Mouse (Mus musculus) C2C12 (cell line): ENCODE data around the gene Tef. TPM values are rescaled to one million over a fixed set of nuclear protein-coding genes. Genes with fewer than 3 reads are reported as not detected.
A peak's percentile ranks its signal among the peaks of the same experiment; 100 is the strongest.

ENCODE experiments used
- H3K27me3 ChIP-seq: one replicate; pipeline ENCODE4 v1.6.1; 2011; ENCODE audit not compliant: control insufficient read depth, insufficient read depth, insufficient read length
- H3K36me3 ChIP-seq: one replicate; pipeline ENCODE4 v1.6.1; 2011; ENCODE audit not compliant: control insufficient read depth, insufficient read depth
- H3K4me3 ChIP-seq: one replicate; pipeline ENCODE4 v1.5.1; 2011; ENCODE audit warnings: mild to moderate bottlenecking, control low read depth; ENCODE audit not compliant: poor library complexity, insufficient read depth, severe bottlenecking
- H3K79me2 ChIP-seq: one replicate; pipeline ENCODE4 v1.6.1; 2011; ENCODE audit not compliant: control insufficient read depth, insufficient read depth
- H3K79me3 ChIP-seq: one replicate; pipeline ENCODE4 v1.6.1; 2011; ENCODE audit warnings: low read depth, control low read depth
- H3ac ChIP-seq: one replicate; pipeline ENCODE3; 2011; ENCODE audit warnings: low read depth; ENCODE audit not compliant: control insufficient read depth, insufficient read length
- CEBPB ChIP-seq: IDR thresholded peaks from one replicate; pipeline ENCODE4 v1.6.1; 2011; ENCODE audit warnings: low read depth, mild to moderate bottlenecking, control low read depth, moderate library complexity
- CTCF ChIP-seq: IDR thresholded peaks from one replicate; pipeline ENCODE4 v1.5.1; 2011; ENCODE audit not compliant: control insufficient read depth, insufficient read depth, insufficient read length
- FOSL1 ChIP-seq: IDR thresholded peaks from one replicate; pipeline ENCODE4 v1.8.0; 2011; ENCODE audit warnings: mild to moderate bottlenecking, low read length; ENCODE audit not compliant: poor library complexity, insufficient read depth, severe bottlenecking
- MAX ChIP-seq: IDR thresholded peaks from one replicate; pipeline ENCODE4 v1.6.1; 2011; ENCODE audit warnings: mild to moderate bottlenecking, control low read depth
- MYOD1 ChIP-seq: IDR thresholded peaks from one replicate; pipeline ENCODE4 v1.6.1; 2011; ENCODE audit warnings: low read depth; ENCODE audit not compliant: control insufficient read depth, insufficient read length
- MYOG ChIP-seq: IDR thresholded peaks from one replicate; pipeline ENCODE4 v1.6.1; 2011; ENCODE audit not compliant: control insufficient read depth, insufficient read length; ENCODE audit errors: extremely low read depth
- USF1 ChIP-seq: IDR thresholded peaks from one replicate; pipeline ENCODE4 v1.6.1; 2011; ENCODE audit warnings: low read depth, mild to moderate bottlenecking, control low read depth, moderate library complexity
- long read RNA-seq, 2 experiments: library from polyadenylated mRNA; unstranded; transcript quantifications; one replicate each; pipeline ENCODE4 v2.0.0; 2019 to 2020
- polyA plus RNA-seq: library from polyadenylated mRNA; unstranded; fragments of >200 nt; fragmentation: generic; extraction: Trizol; gene quantifications from one replicate; pipeline ENCODE4 v1.2.1, GENCODE M21; 2012; ENCODE audit warnings: missing spikeins

Gene Tef
- 32.6 TPM for polyA plus RNA-seq
- long read RNA-seq, experiment 1, full-length matches to known transcripts: 2 of 19 reads
- long read RNA-seq, experiment 1, partial matches to known transcripts: 2 of 19 reads
- long read RNA-seq, experiment 1, other reads (novel, unspliced or antisense): 15 of 19 reads
- long read RNA-seq, experiment 2, full-length matches to known transcripts: 48 of 85 reads
- long read RNA-seq, experiment 2, partial matches to known transcripts: 22 of 85 reads
- long read RNA-seq, experiment 2, other reads (novel, unspliced or antisense): 15 of 85 reads

DNA sequence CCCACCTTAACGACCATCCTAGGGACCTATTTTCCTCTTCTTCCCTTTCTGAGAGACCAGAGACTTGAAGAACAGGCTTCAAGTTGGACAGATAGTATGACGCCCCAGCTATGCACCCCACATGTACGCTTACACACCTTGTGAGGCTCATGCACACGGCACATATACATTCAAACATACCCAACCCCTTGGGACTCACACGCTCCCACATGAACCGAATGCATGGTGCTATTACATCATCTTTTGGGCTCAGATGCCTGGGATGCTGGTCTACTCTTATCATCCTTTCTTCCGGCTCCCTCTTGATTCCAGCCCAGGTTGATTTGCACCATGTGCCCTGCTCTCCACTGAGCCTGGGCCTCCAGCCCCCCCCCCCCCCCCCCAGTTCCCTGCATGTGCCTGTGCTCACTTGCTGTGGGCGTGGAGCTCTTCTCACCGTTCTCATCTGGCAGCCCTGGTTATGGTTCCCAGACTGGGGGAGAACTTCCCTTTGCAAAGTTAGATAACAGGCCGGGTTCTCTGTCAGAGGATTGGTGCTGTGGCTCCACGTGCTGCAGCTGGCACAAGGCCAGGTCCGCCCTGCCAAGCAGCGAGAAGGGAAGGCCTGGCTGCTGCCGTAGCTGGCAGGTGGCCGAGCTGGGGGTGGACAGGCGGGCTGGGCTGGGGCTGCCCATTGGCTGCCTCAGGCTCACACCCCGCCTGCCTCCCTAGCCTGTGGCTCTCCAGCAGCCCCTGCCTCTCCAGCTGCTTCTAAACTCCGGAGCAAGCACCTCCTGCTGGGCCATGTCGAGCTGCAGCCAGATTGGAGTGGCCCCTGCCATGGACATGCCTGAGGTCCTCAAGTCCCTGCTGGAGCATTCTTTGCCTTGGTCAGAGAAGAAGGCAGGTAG, at the start of gene Tef:
Gene Tef (plus strand): TSS at position 421 of the 890 bp plus-strand sequence.
- Histone ChIP-seq H3K36me3 (no peaks in the 10 kb centered on the region), H3ac (peak within 1 kb of the TSS; percentile 1)

DNA sequence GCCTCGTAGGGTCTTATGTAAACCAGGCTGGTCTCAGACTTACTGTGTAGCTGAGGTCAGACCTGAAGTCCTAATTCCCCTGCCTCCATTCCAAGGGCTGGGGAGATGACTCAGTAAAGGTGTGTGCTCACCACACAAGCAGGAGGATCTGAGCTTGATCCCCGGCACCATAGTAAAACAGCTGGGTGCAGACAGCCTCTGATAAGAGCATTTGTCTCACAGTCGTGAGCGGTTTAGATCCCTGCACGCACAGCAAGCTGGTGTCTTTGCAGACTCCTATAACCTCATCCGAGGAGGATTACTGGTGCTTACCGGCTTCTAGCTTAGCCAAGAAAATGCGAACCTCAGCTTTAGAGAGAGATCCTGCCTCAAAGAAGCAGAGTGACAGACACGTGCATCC, 48.6 kb upstream of the Tef start:
- Histone ChIP-seq H3K79me2 (peaks cover 69% of the 10 kb centered on the region), H3K4me3 (no peak overlapping the region), H3K36me3 (peaks cover 3% of the 10 kb centered on the region), H3K79me3 (peaks cover 5% of the 10 kb centered on the region), H3ac (no peak overlapping the region), H3K27me3 (no peaks in the 10 kb centered on the region)
- no peak for TF ChIP-seq CEBPB
- no peak for TF ChIP-seq MYOG
- no peak for TF ChIP-seq USF1
- no peak for TF ChIP-seq FOSL1
- TF ChIP-seq CTCF: no peak
- no peak for TF ChIP-seq MYOD1
- no peak for TF ChIP-seq MAX

More for the DNA sequence above, at the start of gene Tef:
- Histone ChIP-seq H3K79me3 (no peaks in the 10 kb centered on the region), H3K4me3 (no peak within 1 kb of the TSS), H3K27me3 (no peaks in the 10 kb centered on the region), H3K79me2 (no peaks in the 10 kb centered on the region)
- TF ChIP-seq USF1 (peak; percentile 98), FOSL1 (no peak), CTCF (no peak), CEBPB (peak; percentile 24), MAX (peak; percentile 96), MYOG (no peak), MYOD1 (no peak)

DNA sequence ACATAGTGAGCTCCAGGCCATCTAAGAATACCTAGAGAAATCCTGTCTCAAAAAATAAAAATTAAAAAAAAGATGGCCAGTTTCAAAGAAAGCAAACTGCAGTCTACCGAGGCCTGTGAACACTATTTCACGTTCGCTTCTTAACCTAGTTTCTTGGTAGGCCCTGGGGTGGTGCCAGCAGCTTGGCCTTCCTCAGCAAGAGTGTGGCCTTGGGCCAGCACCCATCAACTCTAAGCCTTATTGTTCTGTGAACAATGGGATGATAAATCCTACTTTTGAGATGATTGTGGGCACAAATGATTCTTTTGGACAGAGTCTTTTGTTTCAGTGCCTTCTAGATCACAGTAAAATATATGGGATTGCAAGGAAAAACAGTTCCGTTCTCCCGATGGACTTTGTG, 43.5 kb upstream of the Tef start:
- no peaks in the 10 kb centered on the region for H3K27me3 ChIP-seq
- peaks cover 3% of the 10 kb centered on the region for H3K36me3 ChIP-seq
- no peak overlapping the region for H3ac ChIP-seq
- no peak overlapping the region for H3K4me3 ChIP-seq
- peaks cover 60% of the 10 kb centered on the region for H3K79me2 ChIP-seq
- peaks cover 11% of the 10 kb centered on the region for H3K79me3 ChIP-seq
- no peak for TF ChIP-seq CEBPB
- no peak for TF ChIP-seq CTCF
- no peak for TF ChIP-seq USF1
- TF ChIP-seq FOSL1: no peak
- TF ChIP-seq MYOD1: no peak
- TF ChIP-seq MAX: no peak
- TF ChIP-seq MYOG: no peak

DNA sequence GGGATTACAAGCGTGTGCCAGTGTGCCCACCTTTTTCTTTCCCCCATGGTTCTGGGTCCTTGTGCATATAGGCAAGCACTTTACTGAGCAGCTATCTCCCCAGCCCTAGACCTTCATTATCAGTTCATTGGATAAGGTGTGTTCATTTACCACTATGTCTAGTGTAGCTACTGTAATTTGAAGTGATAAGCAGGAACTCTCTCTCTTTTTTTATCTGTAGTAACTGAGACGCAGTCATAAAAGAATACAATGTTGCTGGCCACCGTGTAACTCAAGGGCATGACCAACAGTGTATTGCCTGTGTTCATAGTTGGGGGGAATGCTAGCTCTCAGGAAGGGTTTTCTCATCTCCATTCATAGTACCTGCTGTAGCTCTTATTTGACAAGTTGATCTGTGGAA, 42.7 kb upstream of the Tef start:
- TF ChIP-seq CTCF: no peak
- no peak for TF ChIP-seq USF1
- TF ChIP-seq MYOD1: no peak
- no peak for TF ChIP-seq MAX
- TF ChIP-seq FOSL1: no peak
- Histone ChIP-seq H3ac (no peak overlapping the region), H3K27me3 (no peaks in the 10 kb centered on the region), H3K79me2 (peaks cover 51% of the 10 kb centered on the region), H3K79me3 (peaks cover 9% of the 10 kb centered on the region), H3K36me3 (peaks cover 3% of the 10 kb centered on the region), H3K4me3 (no peak overlapping the region)

- Histone ChIP-seq H3K79me2 (peaks cover 46% of the 10 kb centered on the region), H3K79me3 (peaks cover 9% of the 10 kb centered on the region), H3K4me3 (no peak overlapping the region), H3K27me3 (no peaks in the 10 kb centered on the region), H3K36me3 (no peaks in the 10 kb centered on the region), H3ac (no peak overlapping the region)
- TF ChIP-seq CEBPB: no peak
- TF ChIP-seq USF1: peak; percentile 82
Observed at GRCm38 (mm10) chr15:81760361-81761079, 41.7 kb upstream of the Tef start.
